Mouse (Mus musculus): Measurements from ENCODE around the gene Neu4.
"Not testable (repeated sequence)": the region's sequence is repeated elsewhere in the genome, so short reads cannot be mapped to it uniquely, and the experiment has no call there.

Neu4 gene

DNA sequence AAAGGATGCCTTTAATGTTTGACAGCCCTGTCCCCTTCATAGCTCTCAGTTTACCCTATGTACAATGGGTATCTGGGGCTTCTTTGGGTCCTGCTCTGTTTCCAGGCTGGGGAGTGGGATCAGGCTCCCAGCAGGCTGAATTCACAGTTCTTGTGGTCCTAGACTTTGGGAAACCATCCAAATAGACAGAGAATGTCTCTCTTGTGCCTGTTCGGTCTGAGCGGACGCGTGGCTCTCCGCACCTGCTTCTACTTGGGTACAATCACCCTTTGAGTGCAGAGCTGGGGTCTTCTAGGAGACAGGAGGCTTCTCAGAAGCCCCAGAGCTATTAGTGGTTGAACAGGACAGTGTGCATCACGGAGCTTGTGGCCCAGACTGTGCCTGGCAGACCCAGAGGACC, at the start of gene Neu4:
Gene Neu4, plus strand, starts transcription at position 301 of the 400 bp plus-strand sequence.
- DNase-seq = no peak

DNA sequence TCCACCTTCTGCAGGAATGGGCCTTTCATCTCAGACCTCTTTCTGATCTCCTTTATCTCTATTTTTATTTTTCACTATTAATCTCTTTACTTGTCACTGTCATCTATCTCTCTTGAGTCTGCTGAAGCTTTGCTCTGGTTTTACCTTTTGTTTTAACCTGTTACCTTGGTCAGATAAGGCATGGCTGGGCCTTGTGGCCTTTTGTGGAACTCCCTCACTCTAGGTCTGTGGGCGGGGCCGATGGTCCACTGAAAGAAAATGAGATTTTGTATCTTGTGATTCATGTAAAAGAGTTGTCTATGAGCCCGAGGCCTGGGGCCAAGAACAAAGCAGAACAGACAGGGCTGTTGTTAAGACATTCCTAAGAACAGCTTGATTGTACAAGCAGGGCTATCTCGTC, 49.5 kb upstream of the Neu4 start:
- not testable (repeated sequence) for DNase-seq

DNA sequence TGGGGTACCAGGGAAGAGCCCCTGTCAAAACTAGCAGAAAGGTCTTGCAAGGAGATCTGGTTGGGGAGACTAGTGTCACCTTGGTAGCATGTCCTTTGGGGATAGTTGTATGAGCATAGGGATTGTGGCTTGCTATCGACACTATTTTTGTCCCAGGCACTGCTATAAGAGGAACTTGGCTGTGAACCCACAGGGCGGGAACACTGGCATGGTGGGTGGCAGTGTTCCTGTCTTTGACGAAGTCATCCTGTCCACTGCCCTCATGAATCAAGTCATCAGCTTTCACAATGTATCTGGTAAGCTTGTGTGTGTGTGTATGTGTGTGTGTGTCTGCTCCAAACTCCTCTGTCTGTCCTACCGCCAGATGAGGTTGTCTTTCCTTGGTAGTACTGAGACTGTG, 44.5 kb upstream of the Neu4 start:
- DNase-seq = not testable (repeated sequence)

DNA sequence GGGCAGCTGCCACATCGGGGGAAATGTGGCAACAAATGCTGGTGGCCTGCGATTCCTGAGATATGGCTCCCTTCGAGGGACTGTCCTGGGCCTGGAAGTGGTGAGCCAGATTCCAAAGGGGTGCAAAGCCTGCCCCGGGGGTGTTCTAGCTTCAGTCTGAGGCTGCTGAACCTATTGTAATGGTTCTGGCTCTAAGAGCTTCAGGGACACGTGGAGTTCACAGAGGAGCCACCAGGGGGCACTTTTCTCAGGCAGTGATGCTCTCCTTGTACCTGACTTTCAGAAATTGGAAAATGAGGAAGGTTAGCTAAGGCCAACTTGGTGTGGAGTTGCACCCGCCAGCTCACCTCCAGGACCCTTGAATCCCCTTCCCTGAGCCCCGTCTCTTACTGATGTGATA, 42.0 kb upstream of the Neu4 start:
- not testable (repeated sequence) for DNase-seq

DNA sequence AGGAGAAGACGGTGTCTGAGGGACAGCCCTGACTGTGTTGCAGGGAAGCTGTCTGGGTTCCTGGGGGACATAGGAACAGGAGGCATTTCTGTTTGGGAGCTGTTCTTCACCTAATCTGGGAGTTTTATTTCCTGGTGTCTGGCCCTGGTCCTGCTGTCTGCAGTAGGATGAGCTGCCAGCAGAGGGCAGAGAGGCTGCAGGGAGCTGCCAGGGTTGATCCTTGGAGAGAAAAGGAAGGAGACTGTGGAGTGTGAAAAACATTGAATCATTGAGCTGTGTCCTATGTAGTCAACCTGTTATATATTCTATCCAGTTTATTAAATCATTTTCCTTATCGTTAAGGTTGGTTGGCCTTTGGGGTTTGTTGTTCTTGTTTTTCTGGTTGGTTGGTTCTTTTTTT, 39.3 kb upstream of the Neu4 start:
- DNase-seq = not testable (repeated sequence)

DNA sequence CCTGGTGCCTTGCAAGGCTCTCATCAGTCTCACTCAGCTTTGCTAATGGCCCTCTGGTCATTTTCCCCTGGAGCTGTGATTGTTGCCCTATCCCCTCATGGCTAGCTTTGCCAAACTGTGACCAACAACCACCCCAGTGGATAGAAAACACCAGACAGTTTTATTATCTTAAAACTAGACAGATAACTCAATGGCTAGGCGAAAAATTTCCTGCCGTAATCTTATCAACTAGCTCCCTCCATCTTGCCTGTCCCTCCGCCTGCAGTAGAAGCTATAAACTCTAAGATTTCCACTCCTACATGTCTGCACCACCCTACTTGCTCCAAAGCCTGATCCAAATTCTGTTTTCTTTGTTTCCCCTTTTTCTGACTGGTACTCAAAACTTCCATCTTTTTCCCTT, 34.1 kb upstream of the Neu4 start:
- DNase-seq = no peak

DNA sequence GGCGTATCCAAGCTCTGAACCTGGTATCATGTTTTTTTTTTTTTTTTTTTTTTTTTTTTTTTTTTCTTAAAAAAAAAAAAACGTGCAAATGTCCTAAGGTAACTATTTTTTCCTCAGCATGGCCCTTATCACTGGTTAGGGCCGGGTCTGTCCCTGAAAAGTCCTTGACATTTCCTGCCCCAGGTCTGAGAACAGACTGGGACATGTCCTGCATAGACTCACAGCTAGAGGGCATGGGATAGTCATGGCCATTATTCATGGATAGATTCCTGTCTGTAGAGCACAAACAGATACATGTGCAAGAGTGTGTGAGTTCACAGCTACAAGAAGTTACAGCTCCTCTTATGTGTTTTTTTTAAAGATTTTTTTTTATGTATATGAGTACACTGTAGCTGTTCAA, 31.5 kb upstream of the Neu4 start:
- DNase-seq = no peak

DNA sequence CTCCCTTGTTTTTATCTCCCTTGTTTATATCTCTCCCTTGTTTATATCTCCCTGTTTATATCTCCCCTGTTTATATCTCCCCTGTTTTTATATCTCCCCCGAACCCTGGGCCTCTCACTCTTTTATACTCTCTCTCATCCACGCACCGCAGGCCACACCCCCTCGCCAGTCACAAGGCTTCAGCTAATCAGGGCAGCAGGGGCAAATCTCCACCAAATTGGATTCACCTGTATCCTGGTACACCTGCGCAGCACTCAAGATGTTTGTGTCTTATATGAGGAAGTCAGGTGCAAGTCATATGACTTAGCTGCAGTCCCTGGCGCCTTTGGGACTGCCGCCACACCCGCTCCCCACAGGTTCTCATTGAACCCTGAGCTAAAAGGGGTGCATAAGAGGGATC, 30.0 kb upstream of the Neu4 start, which contains the start of gene Gal3st2c:
Gene Gal3st2c, plus strand, starts transcription at position 301 of the 400 bp plus-strand sequence.
- DNase-seq = not testable (repeated sequence)

DNA sequence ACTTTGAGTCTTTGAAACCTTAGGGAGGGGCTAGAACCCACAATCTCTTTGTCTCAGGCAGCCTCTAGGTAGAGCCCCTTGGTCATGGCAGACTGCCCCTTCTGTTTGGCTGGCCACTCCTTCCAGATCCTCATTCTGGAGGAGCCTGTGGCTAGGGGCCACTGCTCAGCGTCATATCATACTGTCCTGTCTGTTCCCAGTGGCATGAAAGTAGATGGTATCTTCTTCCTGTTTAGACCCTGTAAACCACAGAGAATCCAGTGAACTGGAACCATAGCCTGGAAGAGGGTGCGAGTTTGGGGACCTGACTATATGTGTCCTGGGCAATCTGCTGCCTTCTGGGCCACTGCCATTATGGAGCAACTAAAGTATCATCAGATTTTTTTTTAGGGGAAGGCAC, 29.2 kb upstream of the Neu4 start:
- DNase-seq = not testable (repeated sequence)

DNA sequence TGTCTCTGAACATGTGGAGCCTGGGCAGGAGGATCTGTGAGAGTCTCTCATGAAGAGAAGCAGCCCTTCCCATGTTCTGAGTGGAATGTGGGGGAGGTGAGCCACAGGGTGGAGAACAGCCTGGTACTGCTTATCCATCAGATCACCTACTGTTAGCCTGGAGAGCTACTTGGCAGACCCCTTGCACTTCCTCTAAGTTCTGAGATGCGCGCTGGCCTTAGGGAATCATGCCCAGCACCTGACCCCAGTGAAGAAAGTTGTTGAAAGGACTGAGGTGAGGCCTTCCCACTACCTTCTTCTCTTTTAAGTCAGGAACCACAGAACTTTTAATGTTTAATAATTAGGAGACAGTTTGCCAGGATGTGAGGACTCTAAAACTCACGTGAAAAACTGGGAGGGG, 28.8 kb upstream of the Neu4 start:
- not testable (repeated sequence) for DNase-seq

DNA sequence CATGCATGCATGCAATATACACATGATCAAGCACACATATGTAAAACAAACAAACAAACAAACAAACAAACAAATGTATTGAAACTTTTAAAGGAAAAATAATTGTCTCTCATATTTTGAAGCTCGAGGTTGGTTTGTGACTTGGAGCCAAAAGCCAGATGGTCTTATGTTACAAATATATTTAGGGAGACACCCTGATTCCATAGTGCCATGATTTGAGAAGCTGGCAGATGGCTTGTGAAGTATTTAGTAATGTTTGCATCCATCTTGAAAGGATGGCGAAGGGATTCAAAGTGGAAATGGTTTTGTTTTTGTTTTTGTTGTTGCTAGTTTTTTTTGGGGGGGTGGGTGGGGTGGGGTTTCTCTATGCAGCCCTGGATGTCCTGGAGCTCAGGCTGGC, 19.2 kb upstream of the Neu4 start:
- no peak for DNase-seq

DNA sequence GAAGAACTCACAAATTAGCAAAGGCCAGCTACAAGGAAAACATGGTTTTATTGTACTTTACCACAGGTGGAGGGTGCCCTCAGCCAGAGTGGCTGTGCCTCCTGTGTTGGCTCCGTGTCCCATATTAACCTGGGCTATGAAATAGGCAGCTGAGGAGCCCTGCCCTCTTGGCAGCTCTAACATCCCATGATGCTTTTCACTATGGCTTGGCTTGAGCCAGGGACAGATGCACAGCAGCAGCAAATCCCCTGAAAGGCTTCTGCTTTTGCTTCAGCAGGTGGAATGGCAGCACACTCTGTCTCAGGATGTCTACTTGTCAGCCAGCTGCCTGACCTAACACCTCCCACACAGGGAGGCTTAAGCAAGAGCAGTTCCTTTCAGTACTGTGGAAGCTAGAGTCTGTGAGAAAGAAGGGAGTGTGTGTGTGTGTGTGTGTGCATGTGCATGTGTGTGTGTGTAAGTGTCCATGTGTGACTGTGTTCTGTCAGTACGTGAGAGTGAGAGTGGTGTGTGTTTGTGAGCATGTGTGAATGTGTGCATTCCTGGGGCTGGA, 14.2 kb upstream of the Neu4 start:
- DNase-seq = not testable (repeated sequence)

DNA sequence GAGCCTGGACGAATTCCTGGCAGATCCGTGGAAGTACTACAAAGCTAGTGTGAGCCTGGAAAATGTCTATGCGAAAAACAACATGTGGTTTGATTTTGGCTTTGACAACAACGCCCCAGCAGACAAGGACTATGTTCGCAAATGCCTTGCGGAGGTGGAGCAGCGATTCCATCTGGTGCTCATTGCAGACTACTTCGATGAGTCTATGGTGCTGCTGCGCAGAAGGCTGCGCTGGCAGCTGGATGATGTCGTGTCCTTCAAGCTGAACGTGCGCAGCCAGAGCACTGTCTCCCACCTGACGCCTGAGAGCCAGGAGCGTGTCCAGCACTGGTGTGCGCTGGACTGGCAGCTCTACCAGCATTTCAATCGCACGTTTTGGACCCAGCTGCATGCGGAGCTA, 11.4 kb upstream of the Neu4 start:
- DNase-seq = not testable (repeated sequence)

DNA sequence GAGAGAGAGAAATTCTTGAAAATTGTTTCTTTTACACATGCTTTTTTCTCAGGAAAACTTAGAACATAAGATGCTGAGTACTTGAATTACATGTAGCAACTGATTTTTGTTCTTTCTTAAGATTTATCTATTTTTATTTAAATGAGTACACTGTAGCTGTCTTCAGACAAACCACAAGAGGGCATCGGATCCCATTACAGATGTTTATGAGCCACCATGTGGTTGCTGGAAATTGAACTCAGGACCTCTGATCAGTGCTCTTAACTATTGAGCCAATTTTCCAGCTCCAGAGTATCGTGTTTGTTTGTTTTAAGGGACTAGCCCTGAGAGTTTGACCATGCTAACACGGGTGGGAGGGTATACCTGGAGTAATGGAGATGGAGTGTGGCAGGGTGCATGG, 8.6 kb upstream of the Neu4 start:
- no peak for DNase-seq

DNA sequence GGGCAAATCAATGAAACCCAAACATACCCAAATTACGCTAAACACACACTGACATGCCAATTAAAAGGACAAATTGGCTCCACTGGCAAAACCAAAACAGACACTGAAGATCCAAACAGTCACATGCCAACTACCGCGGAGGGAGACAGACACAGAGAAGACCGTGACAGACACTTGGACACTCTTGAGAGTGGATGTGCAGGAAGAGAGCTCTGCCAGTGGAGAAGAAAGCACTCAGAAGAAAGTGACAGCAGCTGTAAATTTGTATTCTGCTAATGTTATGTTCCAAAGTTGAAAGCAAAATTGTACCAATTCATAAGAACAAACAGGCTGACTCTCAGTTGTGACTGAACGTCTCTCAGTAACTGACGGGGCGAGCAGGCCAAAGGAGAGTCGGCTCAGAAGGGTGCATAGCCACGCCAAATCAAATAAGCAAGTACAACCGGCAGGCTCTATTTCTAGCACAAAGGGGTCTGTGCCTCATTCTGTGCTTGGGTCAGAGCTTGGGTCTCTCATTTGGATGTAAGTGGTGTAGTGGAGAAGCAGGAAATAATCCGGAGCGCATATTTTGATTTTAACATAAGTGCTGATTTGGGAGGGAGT, 7.4 kb downstream of the Neu4 start:
- DNase-seq = no peak

DNA sequence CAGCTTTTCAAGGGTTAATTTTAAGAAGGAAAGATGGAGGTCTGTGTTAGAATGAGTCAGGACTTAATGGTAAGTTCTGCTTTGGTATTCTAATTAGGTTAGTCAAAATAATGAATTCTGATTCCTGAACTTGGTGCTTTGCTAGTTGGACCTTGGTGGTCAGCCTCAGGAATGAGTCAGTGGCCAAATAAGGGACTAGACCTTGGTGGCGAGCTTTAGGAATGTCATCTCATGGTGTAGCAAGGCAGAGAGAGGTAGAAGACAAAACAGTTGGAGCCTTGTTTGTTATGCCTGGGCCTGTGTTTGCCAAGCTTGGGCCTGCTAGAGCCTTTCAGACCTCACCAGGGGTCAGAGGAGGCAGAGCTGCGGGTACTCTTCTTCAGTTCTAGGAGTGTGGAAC, 8.5 kb downstream of the Neu4 start:
- no peak for DNase-seq

DNA sequence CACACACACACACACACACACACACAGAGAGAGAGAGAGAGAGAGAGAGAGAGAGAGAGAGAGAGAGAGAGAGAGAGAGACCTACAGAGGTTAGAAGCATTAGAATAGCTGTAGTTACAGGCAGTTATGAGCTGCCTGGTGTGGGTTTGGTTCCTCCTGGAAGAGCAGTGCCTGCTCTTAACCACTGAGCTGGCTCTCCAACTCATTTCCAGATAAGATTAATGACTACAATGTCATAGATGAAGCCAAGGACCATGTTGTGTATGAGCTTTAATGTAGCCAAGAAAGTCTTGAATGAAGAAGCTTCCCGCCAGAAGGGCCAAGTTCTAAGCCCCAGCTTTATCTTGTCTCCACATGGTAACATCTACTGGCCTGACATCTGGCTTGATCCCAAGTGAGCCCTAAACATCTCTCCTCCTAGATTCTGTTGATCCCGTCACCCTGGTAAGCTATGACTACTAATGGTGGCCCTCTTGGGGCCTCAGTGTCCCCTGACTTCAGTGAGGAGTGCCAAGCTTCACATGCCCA, 12.9 kb downstream of the Neu4 start:
- no peak for DNase-seq

DNA sequence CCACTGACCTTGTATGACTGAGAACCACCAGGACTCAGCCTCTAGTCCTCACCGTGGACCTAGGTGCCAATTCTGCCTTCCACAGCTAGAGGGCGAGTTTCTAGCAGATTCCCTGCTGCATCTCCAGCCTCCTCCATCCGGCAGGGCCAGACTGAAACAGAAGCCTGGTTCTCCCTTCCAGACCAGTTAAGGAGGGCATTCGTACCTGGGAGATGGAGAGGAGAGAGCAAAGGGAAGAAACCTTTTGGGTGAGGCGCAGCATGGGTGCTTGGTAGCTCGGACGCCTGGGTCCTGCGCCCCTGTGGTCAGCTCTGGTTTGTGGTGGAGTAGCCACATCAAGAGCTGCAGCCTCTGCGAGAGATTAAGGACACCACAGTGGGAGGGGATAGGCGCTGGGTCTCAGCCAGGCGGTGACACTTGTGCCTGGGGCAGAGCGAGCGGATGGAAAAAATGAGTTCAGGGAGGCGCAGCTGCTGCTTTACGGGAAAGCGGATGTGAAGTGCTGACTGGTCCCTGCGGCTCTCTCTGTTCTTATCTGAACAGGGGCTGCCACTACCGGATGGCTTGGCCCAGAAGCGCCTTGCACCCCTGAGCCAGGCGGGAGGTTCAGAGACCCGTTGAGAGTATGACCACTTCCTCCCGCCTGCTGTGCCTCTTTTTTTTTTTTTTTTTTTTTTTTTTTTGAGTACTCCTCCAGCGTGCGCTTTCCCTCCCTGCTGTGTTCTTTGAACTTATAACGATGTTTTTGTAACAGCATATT, 14.9 kb downstream of the Neu4 start:
- peak; percentile 62 to 79 for DNase-seq

DNA sequence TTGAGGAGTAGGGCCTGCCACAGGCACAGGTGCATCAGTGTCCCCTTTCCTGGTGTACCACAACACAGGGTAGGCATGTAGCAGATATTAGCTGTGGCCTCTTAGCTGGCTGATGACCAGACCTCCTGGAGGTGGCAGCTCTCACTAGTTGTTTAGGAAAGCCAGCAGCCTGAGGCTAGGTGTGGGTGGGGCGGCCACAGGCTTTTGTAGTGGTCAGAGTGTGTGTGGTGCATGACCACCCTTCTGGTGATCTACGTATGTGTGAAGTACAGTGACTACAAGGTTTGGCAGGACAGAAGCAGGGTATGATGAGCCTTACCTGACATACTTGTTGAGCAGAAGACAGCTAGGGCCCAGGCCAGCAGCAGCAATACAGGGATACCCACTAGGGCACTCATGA, 20.1 kb downstream of the Neu4 start:
- DNase-seq = no peak

DNA sequence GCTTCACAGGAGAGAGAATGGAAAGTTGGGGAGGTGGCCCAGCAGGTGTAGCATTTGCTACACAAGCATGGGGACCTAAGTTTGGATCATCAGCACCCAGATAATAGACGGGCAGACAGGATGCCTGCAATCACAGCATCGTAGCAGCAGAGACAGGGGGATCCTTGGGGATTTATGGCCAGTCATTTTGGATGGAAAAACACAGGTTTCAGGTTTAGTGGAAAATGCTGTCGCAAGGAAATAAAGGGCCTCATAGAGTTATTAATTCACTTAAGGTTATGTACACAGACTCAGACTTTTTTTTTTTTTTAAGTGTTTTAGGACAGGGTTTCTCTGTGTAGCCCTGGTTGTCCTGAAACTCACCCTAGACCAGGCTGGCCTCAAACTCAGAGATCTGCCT, 25.3 kb downstream of the Neu4 start:
- no peak for DNase-seq

DNA sequence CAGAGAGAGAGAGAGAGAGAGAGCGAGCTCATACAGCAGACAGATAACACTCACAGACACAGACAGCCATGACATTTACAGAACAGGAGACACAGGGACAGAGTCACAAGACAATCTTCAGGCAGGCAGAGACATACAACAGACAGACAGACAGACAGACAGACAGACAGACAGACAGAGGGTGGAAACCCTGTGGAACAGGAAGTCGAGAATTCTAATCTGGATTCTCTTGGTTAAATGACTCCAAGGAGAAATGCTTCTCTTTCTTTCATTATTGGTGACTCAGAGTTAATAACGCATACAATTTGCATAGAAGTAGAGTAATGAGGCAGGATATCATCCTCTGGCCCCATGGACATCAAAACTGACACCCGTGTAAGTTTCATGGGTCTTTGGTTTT, 26.3 kb downstream of the Neu4 start:
- DNase-seq = no peak

DNA sequence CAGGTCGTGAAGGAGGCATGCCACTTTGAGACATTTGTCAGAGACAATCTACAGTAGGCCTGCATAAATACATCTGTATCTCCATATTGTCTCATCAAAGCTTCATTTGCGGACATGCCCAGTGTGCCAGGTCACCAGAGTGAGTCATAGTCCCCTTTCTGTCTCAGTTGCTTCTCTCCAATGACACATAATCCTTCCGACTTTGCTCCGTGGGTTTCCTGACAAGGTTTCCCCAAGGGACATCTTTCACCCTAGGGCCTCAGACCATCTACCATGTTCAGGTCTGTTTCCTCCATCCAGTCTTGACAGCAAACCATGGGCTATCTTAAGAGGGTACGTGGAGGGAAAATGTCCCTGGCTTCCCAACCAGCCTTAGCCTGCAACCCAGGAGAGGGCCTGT, 30.9 kb downstream of the Neu4 start:
- DNase-seq = no peak

DNA sequence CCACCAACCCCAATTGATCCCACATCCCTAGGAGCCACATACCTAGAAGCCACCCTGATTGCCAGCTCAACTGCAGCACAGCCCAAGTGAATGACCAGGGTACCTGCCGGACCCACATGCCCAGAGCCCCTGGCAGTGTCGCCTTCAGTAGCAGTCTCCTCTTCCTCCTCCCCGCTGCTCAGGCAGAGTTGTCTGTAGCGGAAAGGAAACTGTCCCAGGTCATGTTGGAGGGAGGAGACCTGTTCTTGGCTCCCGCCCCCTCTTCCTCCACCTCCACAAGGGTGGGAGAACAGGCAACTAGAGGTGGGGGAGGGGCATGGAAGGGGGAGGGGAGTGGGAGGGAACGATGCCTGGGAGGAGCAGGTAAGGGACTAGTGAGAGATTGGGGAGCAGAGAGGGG, 32.1 kb downstream of the Neu4 start, which contains the start of gene Pdcd1:
Gene Pdcd1, minus strand, starts transcription at position 181 of the 400 bp plus-strand sequence.
- DNase-seq = no peak

Measured in kidney, postnatal 36 days (tissue).